Mouse (Mus musculus) embryonic facial prominence, embryonic 15.5 days (tissue): ENCODE measurements at regions not wholly inside any gene's neighbourhood (a gene's known extent, or its start where the extent isn't known, plus 50 kb on each side); places are given as distances from the start of the nearest gene placed in this dataset.

Experiments used
- ATAC-seq: fragments of 200-750 bp; cut with Nextera tagmentation; 2 replicates; pipeline ENCODE4 v1.8.0; 2017; ENCODE audit warnings: low read depth, moderate TSS enrichment; ENCODE audit not compliant: insufficient number of reproducible peaks, low FRiP score, low TSS enrichment
- H3K27ac ChIP-seq: fragments of 300-500 bp; sonication (generic); replicated peaks from 2 replicates; pipeline ENCODE4 v1.5.1; 2015; ENCODE audit warnings: mild to moderate bottlenecking, inconsistent platforms
- H3K27me3 ChIP-seq: fragments of 300-500 bp; sonication (generic); 2 replicates; pipeline ENCODE4 v1.6.1; 2015; ENCODE audit warnings: inconsistent platforms
- H3K36me3 ChIP-seq: fragments of 300-500 bp; sonication (generic); 2 replicates; pipeline ENCODE4 v1.6.1; 2015; ENCODE audit warnings: mild to moderate bottlenecking, inconsistent platforms
- H3K4me1 ChIP-seq: fragments of 300-500 bp; sonication (generic); 2 replicates; pipeline ENCODE4 v1.6.1; 2015; ENCODE audit warnings: inconsistent platforms
- H3K4me2 ChIP-seq: fragments of 300-500 bp; sonication (generic); replicated peaks from 2 replicates; pipeline ENCODE4 v1.6.1; 2015; ENCODE audit warnings: mild to moderate bottlenecking, inconsistent platforms
- H3K4me3 ChIP-seq: fragments of 300-500 bp; sonication (generic); replicated peaks from 2 replicates; pipeline ENCODE4 v1.5.1; 2015; ENCODE audit warnings: mild to moderate bottlenecking, inconsistent platforms
- H3K9ac ChIP-seq: fragments of 300-500 bp; sonication (generic); 2 replicates; pipeline ENCODE4 v1.6.1; 2015; ENCODE audit warnings: inconsistent platforms
- H3K9me3 ChIP-seq: fragments of 300-500 bp; sonication (generic); replicated peaks from 2 replicates; pipeline ENCODE4 v1.6.1; 2016; ENCODE audit warnings: inconsistent platforms
- WGBS: fragments of 180-500 bp; shearing (Covaris S2); methylation state at CpG from one replicate; pipeline ENCODE4 v1.1.7; 2015; 5-methylcytosine and 5-hydroxymethylcytosine counted together

DNA sequence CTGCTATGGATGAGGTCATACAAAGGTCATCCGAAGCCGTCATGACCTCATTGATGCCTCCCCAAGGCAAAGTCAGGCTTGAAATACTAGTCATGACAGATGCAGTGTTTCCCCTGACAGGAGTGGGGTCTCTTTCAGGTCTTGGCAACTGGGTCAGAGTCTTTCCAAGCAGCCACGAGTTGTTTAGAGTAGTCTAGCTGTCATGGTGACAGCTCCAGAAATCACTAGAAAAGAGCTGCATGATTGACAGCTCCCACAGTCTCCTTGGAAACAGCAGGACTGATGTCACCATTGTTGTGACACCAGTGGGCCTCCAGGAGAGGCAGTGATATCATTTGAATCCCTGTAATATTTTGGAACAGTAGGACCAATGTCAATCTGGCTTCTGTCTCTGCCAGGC is 1144.6 kb upstream of the Gulo start:
- Histone ChIP-seq H3K4me2 (no peak overlapping the region), H3K27me3 (no peaks in the 10 kb centered on the region), H3K4me1 (peaks cover 4% of the 10 kb centered on the region), H3K4me3 (no peak overlapping the region), H3K36me3 (no peaks in the 10 kb centered on the region), H3K27ac (no peak overlapping the region), H3K9ac (no peak overlapping the region), H3K9me3 (no peaks in the 10 kb centered on the region)
- no peak for ATAC-seq
- WGBS = 40% methylated on average over 3 of the region's 3 CpGs

DNA sequence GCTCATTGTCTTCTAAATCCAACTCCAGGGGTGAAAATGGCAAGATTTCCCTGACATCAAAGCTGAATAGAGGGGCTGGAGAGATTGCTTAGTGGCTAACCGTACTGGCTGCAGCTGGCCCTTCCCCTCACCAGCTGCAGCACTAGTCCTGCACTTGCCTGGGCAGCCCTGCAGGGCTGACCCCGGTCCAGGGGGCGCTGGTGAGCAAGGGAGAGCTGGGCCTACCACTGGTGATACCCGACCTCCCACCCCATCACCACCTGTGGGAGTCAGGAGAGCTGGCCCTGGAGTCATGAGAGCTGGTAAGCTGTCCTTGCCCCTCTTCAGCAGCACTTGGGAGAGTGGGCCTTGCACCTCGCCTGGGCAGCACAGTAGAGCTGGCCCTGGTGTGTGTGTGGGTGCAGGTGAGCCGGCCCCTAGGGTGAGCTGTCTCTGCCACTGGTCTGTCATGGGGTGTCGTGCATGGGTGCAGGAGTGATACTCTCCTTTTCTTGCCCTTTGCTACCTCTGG is 1141.0 kb upstream of the Gulo start:
- H3K9ac ChIP-seq = no peak overlapping the region
- H3K4me1 ChIP-seq = no peaks in the 10 kb centered on the region
- H3K4me2 ChIP-seq = no peak overlapping the region
- no peaks in the 10 kb centered on the region for H3K9me3 ChIP-seq
- no peak; the same call in 1 of the 2 replicates for ATAC-seq
- H3K36me3 ChIP-seq = no peaks in the 10 kb centered on the region
- H3K4me3 ChIP-seq = no peak overlapping the region
- no peak overlapping the region for H3K27ac ChIP-seq
- WGBS = 50% methylated on average over 7 of the region's 7 CpGs
- no peaks in the 10 kb centered on the region for H3K27me3 ChIP-seq

GRCm38 (mm10) chr14:67149091-67149490 is 1140.1 kb upstream of the Gulo start:
- no peak for ATAC-seq
- H3K9me3 ChIP-seq = no peaks in the 10 kb centered on the region
- H3K36me3 ChIP-seq = no peaks in the 10 kb centered on the region
- H3K4me3 ChIP-seq = no peak overlapping the region
- no peaks in the 10 kb centered on the region for H3K4me1 ChIP-seq
- no peak overlapping the region for H3K27ac ChIP-seq
- H3K4me2 ChIP-seq = no peak overlapping the region
- WGBS = 72% methylated on average over 8 of the region's 8 CpGs
- no peaks in the 10 kb centered on the region for H3K27me3 ChIP-seq
- H3K9ac ChIP-seq = no peak overlapping the region

- Histone ChIP-seq H3K36me3 (no peaks in the 10 kb centered on the region), H3K4me2 (no peak overlapping the region), H3K27me3 (no peaks in the 10 kb centered on the region), H3K9me3 (no peaks in the 10 kb centered on the region), H3K9ac (no peak overlapping the region), H3K4me1 (peaks cover 18% of the 10 kb centered on the region), H3K27ac (no peak overlapping the region), H3K4me3 (no peak overlapping the region)
- WGBS = 63% methylated on average over 12 of the region's 12 CpGs
- ATAC-seq = no peak
Measured at GRCm38 (mm10) chr14:67146602-67147001, 1137.6 kb upstream of the Gulo start.

GRCm38 (mm10) chr14:67145046-67145445 is 1136.0 kb upstream of the Gulo start:
- 91% methylated on average over 6 of the region's 6 CpGs for WGBS
- ATAC-seq = no peak
- Histone ChIP-seq H3K27me3 (no peaks in the 10 kb centered on the region), H3K9me3 (no peaks in the 10 kb centered on the region), H3K9ac (no peak overlapping the region), H3K4me3 (no peak overlapping the region), H3K36me3 (no peaks in the 10 kb centered on the region), H3K4me2 (no peak overlapping the region), H3K4me1 (peaks cover 25% of the 10 kb centered on the region), H3K27ac (no peak overlapping the region)

GRCm38 (mm10) chr14:67144461-67144985 is 1135.5 kb upstream of the Gulo start:
- no peaks in the 10 kb centered on the region for H3K36me3 ChIP-seq
- no peak overlapping the region for H3K4me2 ChIP-seq
- no peak for ATAC-seq
- peaks cover 25% of the 10 kb centered on the region for H3K4me1 ChIP-seq
- no peak overlapping the region for H3K27ac ChIP-seq
- no peaks in the 10 kb centered on the region for H3K27me3 ChIP-seq
- no peaks in the 10 kb centered on the region for H3K9me3 ChIP-seq
- H3K9ac ChIP-seq = no peak overlapping the region
- H3K4me3 ChIP-seq = no peak overlapping the region
- WGBS = 64% methylated on average over 4 of the region's 4 CpGs

GRCm38 (mm10) chr14:67143826-67144225 is 1134.8 kb upstream of the Gulo start:
- WGBS = 53% methylated on average over 6 of the region's 6 CpGs
- Histone ChIP-seq H3K9ac (no peak overlapping the region), H3K9me3 (no peaks in the 10 kb centered on the region), H3K27ac (no peak overlapping the region), H3K27me3 (no peaks in the 10 kb centered on the region), H3K4me1 (peaks cover 28% of the 10 kb centered on the region), H3K4me3 (no peak overlapping the region), H3K36me3 (no peaks in the 10 kb centered on the region), H3K4me2 (no peak overlapping the region)
- ATAC-seq = no peak

DNA sequence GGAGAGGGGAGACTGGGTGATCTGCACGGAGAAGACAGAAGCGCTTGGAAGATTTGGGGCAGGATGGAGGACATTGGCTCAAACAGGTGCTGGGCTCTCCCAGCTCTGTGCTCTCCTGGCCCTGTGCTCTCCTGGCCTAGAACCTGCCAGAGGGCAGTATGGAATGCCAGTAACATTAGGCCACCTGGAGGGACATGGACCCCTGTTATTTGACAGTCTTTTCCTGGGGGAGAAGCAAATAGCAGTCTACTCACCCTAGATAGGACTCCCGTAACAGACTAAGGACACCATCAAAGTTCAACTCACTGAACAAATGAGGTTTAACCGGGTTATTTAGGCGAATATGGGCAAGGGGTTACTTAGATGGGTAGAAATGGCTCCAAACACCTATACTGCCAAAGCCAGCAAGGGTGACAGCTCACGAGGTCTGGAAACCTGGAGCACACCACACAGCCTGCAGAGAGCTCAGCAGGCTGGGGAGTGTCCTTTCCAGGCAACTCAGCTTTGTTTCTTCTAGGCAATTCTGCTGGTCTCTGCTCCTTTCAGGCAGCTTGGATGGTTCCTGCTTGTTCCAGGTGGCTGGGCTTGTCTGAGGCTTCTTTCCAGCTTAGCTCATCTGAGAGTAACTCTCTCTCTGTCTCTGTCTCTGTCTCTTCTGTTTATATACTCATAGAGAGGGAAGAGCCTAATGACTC is 1133.7 kb upstream of the Gulo start:
- Histone ChIP-seq H3K27ac (no peak overlapping the region), H3K4me3 (no peak overlapping the region), H3K9me3 (no peaks in the 10 kb centered on the region), H3K27me3 (no peaks in the 10 kb centered on the region), H3K4me2 (no peak overlapping the region), H3K4me1 (peaks cover 28% of the 10 kb centered on the region), H3K9ac (no peak overlapping the region), H3K36me3 (no peaks in the 10 kb centered on the region)
- no peak for ATAC-seq
- 74% methylated on average over 6 of the region's 6 CpGs for WGBS

GRCm38 (mm10) chr14:67141581-67142441 is 1132.8 kb upstream of the Gulo start:
- H3K4me1 ChIP-seq = peaks cover 28% of the 10 kb centered on the region
- H3K4me3 ChIP-seq = no peak overlapping the region
- no peaks in the 10 kb centered on the region for H3K9me3 ChIP-seq
- H3K27me3 ChIP-seq = no peaks in the 10 kb centered on the region
- ATAC-seq = no peak
- 16% methylated on average over 15 of the region's 15 CpGs for WGBS
- H3K36me3 ChIP-seq = no peaks in the 10 kb centered on the region
- H3K9ac ChIP-seq = no peak overlapping the region
- no peak overlapping the region for H3K27ac ChIP-seq
- H3K4me2 ChIP-seq = no peak overlapping the region; the same call in 1 of the 2 replicates

- Histone ChIP-seq H3K36me3 (no peaks in the 10 kb centered on the region), H3K9me3 (no peaks in the 10 kb centered on the region), H3K4me1 (peaks cover 33% of the 10 kb centered on the region), H3K4me2 (no peak overlapping the region), H3K4me3 (no peak overlapping the region), H3K27ac (no peak overlapping the region), H3K27me3 (no peaks in the 10 kb centered on the region), H3K9ac (no peak overlapping the region)
- ATAC-seq = no peak
- WGBS = 72% methylated on average over 7 of the region's 7 CpGs
Measured at GRCm38 (mm10) chr14:67141151-67141550, 1132.1 kb upstream of the Gulo start.

DNA sequence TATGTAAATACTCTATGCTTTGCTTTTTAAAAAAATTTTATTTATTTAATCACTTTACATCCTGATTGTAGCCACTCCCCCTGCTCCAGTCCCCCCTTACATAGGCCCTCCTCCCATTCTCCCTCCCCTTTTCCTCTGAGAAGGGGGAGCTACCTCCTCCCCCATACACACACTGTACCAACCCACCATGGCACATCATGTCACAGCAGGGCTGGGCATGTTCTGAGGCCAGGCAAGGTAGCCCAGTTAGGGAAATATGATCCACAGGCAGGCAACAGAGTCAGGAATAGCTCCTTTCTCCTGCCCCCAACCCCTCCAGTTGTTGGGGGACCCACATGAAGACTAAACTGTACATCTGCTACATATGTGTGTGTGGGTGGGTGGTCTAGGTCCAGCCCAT is 1130.7 kb upstream of the Gulo start:
- no peaks in the 10 kb centered on the region for H3K27me3 ChIP-seq
- H3K4me1 ChIP-seq = peaks cover 46% of the 10 kb centered on the region
- H3K4me2 ChIP-seq = no peak overlapping the region
- no peak for ATAC-seq
- H3K9me3 ChIP-seq = no peaks in the 10 kb centered on the region
- H3K9ac ChIP-seq = no peak overlapping the region
- no peak overlapping the region for H3K4me3 ChIP-seq
- no peaks in the 10 kb centered on the region for H3K36me3 ChIP-seq
- H3K27ac ChIP-seq = no peak overlapping the region
